Mouse (Mus musculus) spleen, adult 2 months (tissue): Measurements from ENCODE around the gene Katna1.

Experiments used
- CTCF ChIP-seq: fragments of 200-500 bp; IDR thresholded peaks from 2 replicates; pipeline ENCODE4 v1.5.1; 2011; ENCODE audit warnings: mild to moderate bottlenecking, inconsistent platforms; ENCODE audit not compliant: insufficient read depth, insufficient read length, insufficient replicate concordance; ENCODE audit errors: extremely low read depth
- POLR2A ChIP-seq: fragments of 200-500 bp; IDR thresholded peaks from 2 replicates; pipeline ENCODE4 v1.6.1; 2011; ENCODE audit warnings: low read depth, low read length, inconsistent platforms

DNA sequence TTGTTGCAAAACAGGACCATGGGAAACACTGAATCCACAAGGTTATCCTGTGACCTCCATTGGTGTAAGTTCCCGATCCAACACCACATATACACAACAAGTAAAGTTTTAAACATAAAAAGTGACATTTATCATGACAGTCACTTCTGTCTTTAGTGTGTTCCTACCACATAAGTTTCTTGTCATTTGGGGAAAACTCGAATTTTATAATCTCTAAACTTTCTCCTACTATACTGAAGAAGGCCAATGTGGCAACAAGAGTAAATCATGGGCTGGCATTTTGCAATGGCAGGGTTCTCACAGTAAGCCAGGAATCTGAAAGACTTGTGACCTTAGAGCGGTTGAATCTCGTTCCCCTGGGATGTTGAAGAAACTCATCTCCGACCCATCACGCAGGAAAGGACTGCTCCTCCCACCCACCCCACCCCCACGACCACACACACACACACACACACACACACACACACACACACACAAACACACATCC, 54.0 kb downstream of the Katna1 start:
- no peak for TF ChIP-seq CTCF
- TF ChIP-seq POLR2A, result no peak
